Mouse (Mus musculus) lung, adult 2 months (tissue): Measurements from ENCODE around the gene Tmem94. TPM values are rescaled to one million over a fixed set of nuclear protein-coding genes. Genes with fewer than 3 reads are reported as not detected.
"Not testable (repeated sequence)": the region's sequence is repeated elsewhere in the genome, so short reads cannot be mapped to it uniquely, and the experiment has no call there.

Experiments
- DNase-seq: peaks from one replicate; pipeline ENCODE4 v3.0.0; 2022
- H3K4me1 ChIP-seq: fragments of 200-500 bp; 2 replicates; pipeline ENCODE4 v1.6.1; 2011; ENCODE audit warnings: low read length; ENCODE audit not compliant: control insufficient read depth, insufficient read depth
- H3K4me3 ChIP-seq: fragments of 200-500 bp; replicated peaks from 2 replicates; pipeline ENCODE3; 2011; ENCODE audit warnings: low read depth, mild to moderate bottlenecking, control low read depth, low read length; ENCODE audit errors: extremely low read depth
- CTCF ChIP-seq: fragments of 200-500 bp; IDR thresholded peaks from 2 replicates; pipeline ENCODE4 v1.5.1; 2011; ENCODE audit warnings: mild to moderate bottlenecking, low read length, control low read depth; ENCODE audit not compliant: insufficient read depth
- POLR2A ChIP-seq: fragments of 200-500 bp; IDR thresholded peaks from 2 replicates; pipeline ENCODE4 v1.6.1; 2011; ENCODE audit warnings: low read depth, mild to moderate bottlenecking, control low read depth, low read length, borderline replicate concordance; ENCODE audit errors: extremely low read depth
- WGBS: fragments of 180-500 bp; shearing (Covaris S2); methylation state at CpG from one replicate; pipeline ENCODE4 v1.1.7; 2018; 5-methylcytosine and 5-hydroxymethylcytosine counted together
- polyA plus RNA-seq: library from polyadenylated mRNA; depleted of rRNA; stranded (reverse); fragments of >200 nt; gene quantifications from 2 replicates; pipeline ENCODE4 v1.2.3, GENCODE M21; 2012

The Tmem94 gene
- polyA plus RNA-seq, 1 experiment: 107 TPM

DNA sequence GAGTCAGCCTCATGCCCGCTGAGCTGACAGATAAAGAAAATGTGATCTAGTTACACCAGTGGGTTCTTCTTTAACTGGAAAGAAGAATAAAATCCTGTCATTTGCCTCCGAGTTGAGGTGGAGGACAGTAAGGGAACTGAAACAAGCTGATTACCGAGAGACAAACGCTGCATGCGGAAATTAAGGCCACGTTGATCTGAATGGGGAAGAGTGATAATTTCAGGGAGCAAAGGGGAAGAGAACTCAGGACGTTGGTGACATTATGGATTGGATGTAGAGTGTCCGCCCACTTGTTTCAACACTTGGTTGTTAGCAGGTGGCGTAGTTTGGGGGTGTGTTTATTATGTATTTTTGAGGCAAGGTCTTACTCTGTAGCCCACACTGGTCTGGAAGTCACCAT lies 22.3 kb upstream of the Tmem94 start:
- TF ChIP-seq POLR2A (no peak), CTCF (no peak)
- no peak overlapping the region for H3K4me3 ChIP-seq
- no peak for DNase-seq
- peaks cover 4% of the 10 kb centered on the region for H3K4me1 ChIP-seq
- 82% methylated on average over 9 of the region's 9 CpGs for WGBS

GRCm38 (mm10) chr11:115744385-115744784 lies 20.8 kb upstream of the Tmem94 start:
- no peak for DNase-seq
- H3K4me3 ChIP-seq: no peak overlapping the region
- TF ChIP-seq CTCF: no peak
- no peak for TF ChIP-seq POLR2A
- WGBS: 83% methylated on average over 5 of the region's 5 CpGs
- peaks cover 4% of the 10 kb centered on the region for H3K4me1 ChIP-seq

- Histone ChIP-seq H3K4me3 (no peak overlapping the region), H3K4me1 (peaks cover 4% of the 10 kb centered on the region)
- TF ChIP-seq CTCF: no peak
- TF ChIP-seq POLR2A: no peak
- 70% methylated on average over 1 of the region's 1 CpGs for WGBS
- DNase-seq: no peak
Measured at GRCm38 (mm10) chr11:115746109-115746508, 19.1 kb upstream of the Tmem94 start.

DNA sequence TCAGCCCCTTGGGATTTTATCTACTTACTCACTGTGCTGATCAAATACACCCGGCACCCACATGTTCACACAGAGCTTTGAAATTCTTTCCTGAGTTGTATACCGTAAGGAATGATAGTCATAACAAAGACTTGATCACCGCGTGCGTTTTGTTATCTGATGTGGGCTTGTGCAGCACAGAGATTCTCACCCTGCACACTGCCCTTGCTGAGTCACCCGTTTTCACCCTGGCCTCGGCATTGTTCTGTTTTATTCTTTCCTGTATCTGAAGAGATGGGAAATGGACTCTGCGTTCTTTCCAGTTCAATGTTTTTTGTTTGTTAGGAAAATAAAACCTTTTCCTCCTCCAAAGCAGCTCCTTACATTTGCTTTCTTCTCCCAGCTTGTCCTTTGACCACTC lies 18.5 kb upstream of the Tmem94 start:
- WGBS: 18% methylated on average over 8 of the region's 8 CpGs
- Histone ChIP-seq H3K4me3 (no peak overlapping the region), H3K4me1 (peaks cover 4% of the 10 kb centered on the region)
- TF ChIP-seq POLR2A: no peak
- DNase-seq: no peak

DNA sequence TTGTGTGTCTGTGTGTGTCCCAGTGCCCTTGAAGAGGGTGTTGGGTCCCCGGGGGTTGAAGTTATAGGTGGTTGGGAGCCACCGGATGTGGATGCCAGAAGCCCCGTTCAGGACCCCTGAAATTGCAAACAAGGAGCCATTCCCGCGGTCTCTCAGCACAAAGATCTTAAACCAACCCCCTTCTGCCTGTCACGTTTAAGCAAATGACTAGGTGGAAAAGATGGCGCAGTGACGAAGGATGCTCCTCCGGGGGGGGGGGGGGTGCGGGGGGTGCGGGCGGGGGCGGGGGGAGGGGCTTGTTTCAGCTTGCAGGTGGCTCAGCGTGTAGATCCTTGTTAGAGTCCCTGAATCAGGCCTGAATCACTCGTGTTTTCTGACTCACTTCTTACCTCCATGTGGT lies 17.9 kb upstream of the Tmem94 start:
- 9% methylated on average over 11 of the region's 15 CpGs for WGBS
- peaks cover 4% of the 10 kb centered on the region for H3K4me1 ChIP-seq
- no peak overlapping the region for H3K4me3 ChIP-seq
- no peak for DNase-seq
- TF ChIP-seq CTCF (no peak), POLR2A (no peak)

GRCm38 (mm10) chr11:115749834-115750233 lies 15.4 kb upstream of the Tmem94 start:
- peaks cover 4% of the 10 kb centered on the region for H3K4me1 ChIP-seq
- TF ChIP-seq POLR2A (no peak), CTCF (no peak)
- no peak overlapping the region for H3K4me3 ChIP-seq
- 91% methylated on average over 5 of the region's 5 CpGs for WGBS
- no peak for DNase-seq

DNA sequence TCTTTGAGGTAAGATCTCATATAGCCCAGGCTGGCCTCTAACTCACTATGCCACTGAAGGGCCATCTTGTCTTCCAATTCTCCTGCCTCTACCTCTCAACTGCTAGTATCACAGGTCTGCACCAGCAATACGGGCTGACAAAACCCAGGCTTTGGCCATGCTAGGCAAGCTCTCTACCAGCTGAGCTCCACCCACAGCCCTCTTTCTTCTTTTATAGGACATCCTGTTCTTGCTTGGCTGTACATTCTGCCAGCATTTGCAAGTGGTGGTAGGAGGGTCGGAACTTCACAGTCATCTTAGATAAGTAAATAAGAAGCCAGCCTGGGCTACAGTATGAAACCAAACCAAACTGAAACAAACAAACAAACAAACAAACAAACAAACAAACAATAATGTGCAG lies 13.5 kb upstream of the Tmem94 start:
- TF ChIP-seq POLR2A: no peak
- TF ChIP-seq CTCF: no peak
- no peaks in the 10 kb centered on the region for H3K4me1 ChIP-seq
- no peak overlapping the region for H3K4me3 ChIP-seq
- WGBS: 29% methylated on average over 2 of the region's 2 CpGs
- DNase-seq: no peak

DNA sequence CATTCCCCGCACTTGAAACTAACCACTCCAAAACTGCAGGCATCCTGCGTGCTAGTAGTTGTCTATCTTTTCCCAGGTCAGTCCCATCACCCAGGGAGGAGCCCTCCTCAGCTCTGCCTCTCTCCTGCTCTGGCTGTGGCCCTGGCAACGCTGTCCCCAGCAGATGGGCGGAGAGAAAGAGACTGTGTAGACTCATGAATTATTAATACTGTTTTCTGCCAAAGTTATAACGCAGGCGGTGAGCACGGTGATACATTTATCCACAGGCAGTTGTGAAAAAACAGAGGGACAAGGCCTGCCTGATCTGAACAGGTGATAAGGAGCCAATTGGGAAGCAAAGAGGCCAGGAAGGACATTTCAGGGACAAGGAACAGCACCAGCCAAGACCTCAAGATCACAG lies 12.6 kb upstream of the Tmem94 start:
- no peak for DNase-seq
- no peak overlapping the region for H3K4me3 ChIP-seq
- no peaks in the 10 kb centered on the region for H3K4me1 ChIP-seq
- TF ChIP-seq POLR2A (no peak), CTCF (no peak)
- WGBS: 84% methylated on average over 7 of the region's 7 CpGs

GRCm38 (mm10) chr11:115753485-115753884 lies 11.7 kb upstream of the Tmem94 start:
- no peaks in the 10 kb centered on the region for H3K4me1 ChIP-seq
- no peak overlapping the region for H3K4me3 ChIP-seq
- no peak for TF ChIP-seq CTCF
- TF ChIP-seq POLR2A: no peak
- no peak for DNase-seq
- WGBS: 53% methylated on average over 4 of the region's 4 CpGs

- WGBS: 85% methylated on average over 7 of the region's 7 CpGs
- DNase-seq, H3K4me1 ChIP-seq, H3K4me3 ChIP-seq: not testable (repeated sequence)
Measured at GRCm38 (mm10) chr11:115762176-115762575, 3.1 kb upstream of the Tmem94 start.

DNA sequence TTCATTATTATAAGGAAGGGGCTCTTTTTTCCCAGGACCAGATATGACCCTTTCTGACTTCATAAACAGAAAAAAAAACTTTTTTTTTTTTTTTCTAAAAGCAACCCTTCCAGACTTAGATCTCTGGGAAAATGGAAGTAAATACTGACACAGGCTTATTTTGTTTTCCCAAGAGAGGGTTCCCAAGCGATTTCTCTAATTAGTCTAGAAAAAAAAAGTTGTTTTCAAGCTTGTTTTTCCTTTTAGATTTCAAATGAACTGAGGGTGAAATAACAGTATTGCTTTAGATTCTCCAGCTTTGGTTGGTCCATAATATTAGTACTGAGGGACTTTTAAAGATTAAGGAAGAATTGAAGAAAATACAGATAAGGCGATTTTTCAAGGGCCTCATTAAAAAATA lies 535 bp upstream of the Tmem94 start:
- Histone ChIP-seq H3K4me1 (peaks cover 13% of the 10 kb centered on the region), H3K4me3 (no peak overlapping the region)
- DNase-seq: no peak
- WGBS: 25% methylated on average over 2 of the region's 2 CpGs
- TF ChIP-seq POLR2A (no peak), CTCF (no peak)
